Mouse (Mus musculus) embryonic facial prominence, embryonic 10.5 days (tissue): Measurements from ENCODE around the gene Gm10436. TPM values are rescaled to one million over a fixed set of nuclear protein-coding genes. Genes with fewer than 3 reads are reported as not detected.
"Not testable (repeated sequence)": the region's sequence is repeated elsewhere in the genome, so short reads cannot be mapped to it uniquely, and the experiment has no call there.

Experiments
- DNase-seq: peaks from one replicate; pipeline ENCODE4 v3.0.0-alpha.2; 2017; ENCODE audit warnings: low spot score
- H3K27ac ChIP-seq: fragments of 300-500 bp; sonication (generic); replicated peaks from 2 replicates; pipeline ENCODE4 v1.5.1; 2016; ENCODE audit warnings: mild to moderate bottlenecking
- H3K27me3 ChIP-seq: fragments of 300-500 bp; sonication (generic); replicated peaks from 2 replicates; pipeline ENCODE4 v1.6.1; 2016; ENCODE audit warnings: low read depth, mild to moderate bottlenecking; ENCODE audit not compliant: poor library complexity, severe bottlenecking
- H3K36me3 ChIP-seq: fragments of 300-500 bp; sonication (generic); replicated peaks from 2 replicates; pipeline ENCODE4 v1.6.1; 2016; ENCODE audit warnings: mild to moderate bottlenecking, moderate library complexity
- H3K4me1 ChIP-seq: fragments of 300-500 bp; sonication (generic); 2 replicates; pipeline ENCODE4 v1.6.1; 2016
- H3K4me3 ChIP-seq: fragments of 300-500 bp; sonication (generic); 2 replicates; pipeline ENCODE4 v1.5.1; 2016; ENCODE audit warnings: mild to moderate bottlenecking, moderate library complexity
- H3K9me3 ChIP-seq: fragments of 300-500 bp; sonication (generic); 2 replicates; pipeline ENCODE4 v1.6.1; 2016; ENCODE audit warnings: mild to moderate bottlenecking
- WGBS: fragments of 180-500 bp; shearing (Covaris S2); methylation state at CpG from one replicate; pipeline ENCODE4 v1.1.7; 2016; 5-methylcytosine and 5-hydroxymethylcytosine counted together
- polyA plus RNA-seq: library from polyadenylated mRNA; unstranded; fragments of >200 nt; fragmentation: Nextera tagmentation; extraction: Ambion mirVana; gene quantifications from 2 replicates; pipeline ENCODE4 v1.2.1, GENCODE M21; 2016

Gene Gm10436
- not detected in 2 replicates for polyA plus RNA-seq

GRCm38 (mm10) chr12:88182008-88182407 lies at the start of gene Gm10436:
Gene Gm10436, minus strand, starts transcription at chr12:88182108.
- DNase-seq = not testable (repeated sequence)

GRCm38 (mm10) chr12:88219445-88219844 lies 37.5 kb upstream of the Gm10436 start:
- WGBS = 94% methylated on average over 3 of the region's 3 CpGs
- H3K27me3 ChIP-seq = no peaks in the 10 kb centered on the region
- no peak overlapping the region for H3K4me3 ChIP-seq
- H3K4me1 ChIP-seq = no peaks in the 10 kb centered on the region
- H3K27ac ChIP-seq = no peak overlapping the region
- H3K36me3 ChIP-seq = no peaks in the 10 kb centered on the region
- H3K9me3 ChIP-seq = 0 out of 2 replicates have a peak, but pooled peaks cover 5% of the 10 kb centered on the region
- no peak for DNase-seq

More at GRCm38 (mm10) chr12:88182008-88182407, at the start of gene Gm10436:
- not testable (repeated sequence) for H3K9me3 ChIP-seq, H3K4me3 ChIP-seq, H3K27me3 ChIP-seq, H3K36me3 ChIP-seq, H3K27ac ChIP-seq, H3K4me1 ChIP-seq
- 88% methylated on average over 1 of the region's 1 CpGs for WGBS

- DNase-seq, H3K27ac ChIP-seq, H3K4me3 ChIP-seq, H3K9me3 ChIP-seq, H3K4me1 ChIP-seq, H3K27me3 ChIP-seq, H3K36me3 ChIP-seq: not testable (repeated sequence)
Measured at GRCm38 (mm10) chr12:88218059-88218458, 36.2 kb upstream of the Gm10436 start.

- no peaks in the 10 kb centered on the region for H3K36me3 ChIP-seq
- H3K9me3 ChIP-seq = peaks cover 10% of the 10 kb centered on the region; the same call in 1 of the 2 replicates
- no peak overlapping the region for H3K4me3 ChIP-seq
- WGBS = 90% methylated on average over 12 of the region's 12 CpGs
- no peaks in the 10 kb centered on the region for H3K27me3 ChIP-seq
- DNase-seq = no peak
- H3K27ac ChIP-seq = no peak overlapping the region
- no peaks in the 10 kb centered on the region for H3K4me1 ChIP-seq
Measured at GRCm38 (mm10) chr12:88214641-88215040, 32.7 kb upstream of the Gm10436 start.

- DNase-seq, H3K27ac ChIP-seq, H3K4me3 ChIP-seq, H3K36me3 ChIP-seq, H3K27me3 ChIP-seq, H3K4me1 ChIP-seq: not testable (repeated sequence)
- WGBS = 91% methylated on average over 9 of the region's 9 CpGs
- peaks cover 14% of the 10 kb centered on the region; the same call in 1 of the 2 replicates for H3K9me3 ChIP-seq
Measured at GRCm38 (mm10) chr12:88211458-88211857, 29.6 kb upstream of the Gm10436 start.

- H3K4me1 ChIP-seq = no peaks in the 10 kb centered on the region
- no peaks in the 10 kb centered on the region for H3K36me3 ChIP-seq
- no peak overlapping the region for H3K27ac ChIP-seq
- WGBS = 90% methylated on average over 2 of the region's 2 CpGs
- H3K9me3 ChIP-seq = no peaks in the 10 kb centered on the region
- no peaks in the 10 kb centered on the region for H3K27me3 ChIP-seq
- DNase-seq = no peak
- H3K4me3 ChIP-seq = no peak overlapping the region
Measured at GRCm38 (mm10) chr12:88202856-88203255, 20.9 kb upstream of the Gm10436 start.

Other genes starting within 250 kb of the Gm10436 start
- not detected in 2 replicates for gene Gm2042, start 228.0 kb downstream of the Gm10436 start, polyA plus RNA-seq
- gene Gm2075, start 170.3 kb downstream of the Gm10436 start, polyA plus RNA-seq = not detected in 2 replicates
- gene Gm6803, start 163.3 kb downstream of the Gm10436 start, polyA plus RNA-seq = not detected in 2 replicates
- gene Gm2056, start 155.1 kb downstream of the Gm10436 start, polyA plus RNA-seq = not detected in 2 replicates
- not detected in 2 replicates for gene Gm16368, start 98.4 kb downstream of the Gm10436 start, polyA plus RNA-seq
- not detected in 2 replicates for gene Gm8332, start 68.0 kb upstream of the Gm10436 start, polyA plus RNA-seq
- gene Gm5662, start 92.4 kb upstream of the Gm10436 start, polyA plus RNA-seq = not detected in 2 replicates
- gene Gm5039, start 141.9 kb upstream of the Gm10436 start, polyA plus RNA-seq = not detected in 2 replicates
- gene Adck1, start 178.4 kb upstream of the Gm10436 start, polyA plus RNA-seq = 21.8 and 23.7 TPM in 2 replicates